Mouse (Mus musculus) embryonic facial prominence, embryonic 15.5 days (tissue): ENCODE data around the gene Rnf181. TPM values are rescaled to one million over a fixed set of nuclear protein-coding genes. Genes with fewer than 3 reads are reported as not detected.

ENCODE experiments used
- ATAC-seq: fragments of 200-750 bp; cut with Nextera tagmentation; 2 replicates; pipeline ENCODE4 v1.8.0; 2017; ENCODE audit warnings: low read depth, moderate TSS enrichment; ENCODE audit not compliant: insufficient number of reproducible peaks, low FRiP score, low TSS enrichment
- H3K27ac ChIP-seq: fragments of 300-500 bp; sonication (generic); replicated peaks from 2 replicates; pipeline ENCODE4 v1.5.1; 2015; ENCODE audit warnings: mild to moderate bottlenecking, inconsistent platforms
- H3K27me3 ChIP-seq: fragments of 300-500 bp; sonication (generic); 2 replicates; pipeline ENCODE4 v1.6.1; 2015; ENCODE audit warnings: inconsistent platforms
- H3K36me3 ChIP-seq: fragments of 300-500 bp; sonication (generic); 2 replicates; pipeline ENCODE4 v1.6.1; 2015; ENCODE audit warnings: mild to moderate bottlenecking, inconsistent platforms
- H3K4me1 ChIP-seq: fragments of 300-500 bp; sonication (generic); 2 replicates; pipeline ENCODE4 v1.6.1; 2015; ENCODE audit warnings: inconsistent platforms
- H3K4me2 ChIP-seq: fragments of 300-500 bp; sonication (generic); replicated peaks from 2 replicates; pipeline ENCODE4 v1.6.1; 2015; ENCODE audit warnings: mild to moderate bottlenecking, inconsistent platforms
- H3K4me3 ChIP-seq: fragments of 300-500 bp; sonication (generic); replicated peaks from 2 replicates; pipeline ENCODE4 v1.5.1; 2015; ENCODE audit warnings: mild to moderate bottlenecking, inconsistent platforms
- H3K9ac ChIP-seq: fragments of 300-500 bp; sonication (generic); 2 replicates; pipeline ENCODE4 v1.6.1; 2015; ENCODE audit warnings: inconsistent platforms
- H3K9me3 ChIP-seq: fragments of 300-500 bp; sonication (generic); replicated peaks from 2 replicates; pipeline ENCODE4 v1.6.1; 2016; ENCODE audit warnings: inconsistent platforms
- WGBS: fragments of 180-500 bp; shearing (Covaris S2); methylation state at CpG from one replicate; pipeline ENCODE4 v1.1.7; 2015; 5-methylcytosine and 5-hydroxymethylcytosine counted together
- polyA plus RNA-seq: library from polyadenylated mRNA; unstranded; fragments of >200 nt; fragmentation: Nextera tagmentation; extraction: Ambion mirVana; gene quantifications from 2 replicates; pipeline ENCODE4 v1.2.1, GENCODE M21; 2015

Rnf181 gene
- polyA plus RNA-seq, 1 experiment from 2014 or later, result 120 TPM

GRCm38 (mm10) chr6:72383142-72383820 is 16.5 kb upstream of the Rnf181 start:
- peaks cover 25% of the 10 kb centered on the region for H3K4me1 ChIP-seq
- ATAC-seq, result no peak
- no peaks in the 10 kb centered on the region for H3K9me3 ChIP-seq
- no peak overlapping the region for H3K27ac ChIP-seq
- no peak overlapping the region for H3K4me3 ChIP-seq
- no peaks in the 10 kb centered on the region for H3K27me3 ChIP-seq
- H3K36me3 ChIP-seq, result peaks cover 26% of the 10 kb centered on the region
- H3K9ac ChIP-seq, result no peak overlapping the region
- no peak overlapping the region for H3K4me2 ChIP-seq
- WGBS, result 85% methylated on average over 6 of the region's 6 CpGs

GRCm38 (mm10) chr6:72382494-72382893 is 15.7 kb upstream of the Rnf181 start:
- Histone ChIP-seq H3K4me2 (no peak overlapping the region), H3K27me3 (no peaks in the 10 kb centered on the region), H3K36me3 (peaks cover 21% of the 10 kb centered on the region), H3K9ac (no peak overlapping the region), H3K4me1 (peaks cover 18% of the 10 kb centered on the region; the same call in 1 of the 2 replicates), H3K27ac (no peak overlapping the region), H3K9me3 (no peaks in the 10 kb centered on the region), H3K4me3 (no peak overlapping the region)
- 62% methylated on average over 6 of the region's 6 CpGs for WGBS
- ATAC-seq, result no peak

GRCm38 (mm10) chr6:72380131-72380770 is 13.5 kb upstream of the Rnf181 start, which contains the start of gene Vamp5:
TSS of gene Vamp5 (minus strand) at chr6:72380468.
- Histone ChIP-seq H3K4me2 (peak within 1 kb of the TSS; percentile 71), H3K4me1 (peaks cover 17% of the 10 kb centered on the region; the same call in 1 of the 2 replicates), H3K9me3 (no peaks in the 10 kb centered on the region), H3K9ac (peak within 1 kb of the TSS; percentile 50), H3K27ac (peak within 1 kb of the TSS; percentile 61), H3K27me3 (no peaks in the 10 kb centered on the region), H3K4me3 (peak within 1 kb of the TSS; percentile 58), H3K36me3 (peaks cover 9% of the 10 kb centered on the region)
- peak; percentile 72 for ATAC-seq
- WGBS, result 1% methylated on average over 49 of the region's 49 CpGs

GRCm38 (mm10) chr6:72379377-72380130 is 12.8 kb upstream of the Rnf181 start:
- no peak for ATAC-seq
- 0 out of 2 replicates have a peak overlapping the region, but pooled peaks have one; percentile 50 for H3K9ac ChIP-seq
- H3K27ac ChIP-seq, result peak overlapping the region; percentile 61; the same call in 1 of the 2 replicates
- no peaks in the 10 kb centered on the region for H3K27me3 ChIP-seq
- no peaks in the 10 kb centered on the region for H3K9me3 ChIP-seq
- H3K4me3 ChIP-seq, result peak overlapping the region; percentile 58
- WGBS, result 42% methylated on average over 7 of the region's 7 CpGs
- H3K4me1 ChIP-seq, result peaks cover 17% of the 10 kb centered on the region; the same call in 1 of the 2 replicates
- peak overlapping the region; percentile 71 for H3K4me2 ChIP-seq
- H3K36me3 ChIP-seq, result 0 out of 2 replicates have a peak, but pooled peaks cover 2% of the 10 kb centered on the region

- Histone ChIP-seq H3K9me3 (no peaks in the 10 kb centered on the region), H3K9ac (no peak overlapping the region), H3K4me2 (0 out of 2 replicates have a peak overlapping the region, but pooled peaks have one; percentile 71), H3K27ac (no peak overlapping the region), H3K4me1 (peaks cover 21% of the 10 kb centered on the region; the same call in 1 of the 2 replicates), H3K36me3 (no peaks in the 10 kb centered on the region), H3K27me3 (no peaks in the 10 kb centered on the region), H3K4me3 (no peak overlapping the region; the same call in 1 of the 2 replicates)
- ATAC-seq, result no peak
- 81% methylated on average over 8 of the region's 8 CpGs for WGBS
Measured at GRCm38 (mm10) chr6:72378510-72379234, 11.9 kb upstream of the Rnf181 start.

- Histone ChIP-seq H3K27ac (no peak overlapping the region), H3K27me3 (no peaks in the 10 kb centered on the region), H3K9ac (no peak overlapping the region), H3K4me2 (no peak overlapping the region), H3K4me3 (no peak overlapping the region), H3K4me1 (peaks cover 23% of the 10 kb centered on the region), H3K9me3 (no peaks in the 10 kb centered on the region), H3K36me3 (no peaks in the 10 kb centered on the region)
- WGBS, result 78% methylated on average over 15 of the region's 15 CpGs
- ATAC-seq, result no peak
Measured at GRCm38 (mm10) chr6:72374820-72375563, 8.2 kb upstream of the Rnf181 start.

GRCm38 (mm10) chr6:72374206-72374605 is 7.5 kb upstream of the Rnf181 start:
- no peaks in the 10 kb centered on the region for H3K36me3 ChIP-seq
- peaks cover 18% of the 10 kb centered on the region for H3K4me1 ChIP-seq
- H3K4me2 ChIP-seq, result no peak overlapping the region
- H3K27ac ChIP-seq, result no peak overlapping the region
- H3K4me3 ChIP-seq, result no peak overlapping the region
- ATAC-seq, result no peak
- 37% methylated on average over 7 of the region's 7 CpGs for whole genome bisulfite sequencing
- no peaks in the 10 kb centered on the region for H3K9me3 ChIP-seq
- no peak overlapping the region for H3K9ac ChIP-seq
- no peaks in the 10 kb centered on the region for H3K27me3 ChIP-seq

GRCm38 (mm10) chr6:72373184-72373583 is 6.4 kb upstream of the Rnf181 start:
- Histone ChIP-seq H3K4me3 (no peak overlapping the region), H3K27me3 (no peaks in the 10 kb centered on the region), H3K9ac (no peak overlapping the region), H3K4me2 (no peak overlapping the region), H3K4me1 (peaks cover 17% of the 10 kb centered on the region), H3K27ac (no peak overlapping the region), H3K36me3 (no peaks in the 10 kb centered on the region), H3K9me3 (no peaks in the 10 kb centered on the region)
- 84% methylated on average over 4 of the region's 4 CpGs for WGBS
- no peak for ATAC-seq

GRCm38 (mm10) chr6:72371571-72371970 is 4.8 kb upstream of the Rnf181 start:
- peak overlapping the region; percentile 61 for H3K27ac ChIP-seq
- 8% methylated on average over 1 of the region's 1 CpGs for WGBS
- ATAC-seq, result no peak
- no peak overlapping the region for H3K9ac ChIP-seq
- peaks cover 17% of the 10 kb centered on the region for H3K4me1 ChIP-seq
- H3K27me3 ChIP-seq, result no peaks in the 10 kb centered on the region
- H3K4me2 ChIP-seq, result no peak overlapping the region
- no peaks in the 10 kb centered on the region for H3K36me3 ChIP-seq
- no peak overlapping the region for H3K4me3 ChIP-seq
- no peaks in the 10 kb centered on the region for H3K9me3 ChIP-seq

- no peaks in the 10 kb centered on the region for H3K27me3 ChIP-seq
- no peak overlapping the region for H3K9ac ChIP-seq
- H3K4me2 ChIP-seq, result no peak overlapping the region
- no peak overlapping the region for H3K4me3 ChIP-seq
- ATAC-seq, result peak; percentile 65; the same call in 1 of the 2 replicates
- WGBS, result 43% methylated on average over 5 of the region's 5 CpGs
- H3K9me3 ChIP-seq, result no peaks in the 10 kb centered on the region
- H3K27ac ChIP-seq, result peak overlapping the region; percentile 61
- peaks cover 17% of the 10 kb centered on the region for H3K4me1 ChIP-seq
- no peaks in the 10 kb centered on the region for H3K36me3 ChIP-seq
Measured at GRCm38 (mm10) chr6:72371147-72371546, 4.4 kb upstream of the Rnf181 start.
